Mouse (Mus musculus): ENCODE data around the gene Dync2h1. TPM values are rescaled to one million over a fixed set of nuclear protein-coding genes. Genes with fewer than 3 reads are reported as not detected.
"Not testable (repeated sequence)": the region's sequence is repeated elsewhere in the genome, so short reads cannot be mapped to it uniquely, and the experiment has no call there.

The Dync2h1 gene
- total RNA-seq, 1 experiment from 2014 or later, result 2.5 TPM

DNA sequence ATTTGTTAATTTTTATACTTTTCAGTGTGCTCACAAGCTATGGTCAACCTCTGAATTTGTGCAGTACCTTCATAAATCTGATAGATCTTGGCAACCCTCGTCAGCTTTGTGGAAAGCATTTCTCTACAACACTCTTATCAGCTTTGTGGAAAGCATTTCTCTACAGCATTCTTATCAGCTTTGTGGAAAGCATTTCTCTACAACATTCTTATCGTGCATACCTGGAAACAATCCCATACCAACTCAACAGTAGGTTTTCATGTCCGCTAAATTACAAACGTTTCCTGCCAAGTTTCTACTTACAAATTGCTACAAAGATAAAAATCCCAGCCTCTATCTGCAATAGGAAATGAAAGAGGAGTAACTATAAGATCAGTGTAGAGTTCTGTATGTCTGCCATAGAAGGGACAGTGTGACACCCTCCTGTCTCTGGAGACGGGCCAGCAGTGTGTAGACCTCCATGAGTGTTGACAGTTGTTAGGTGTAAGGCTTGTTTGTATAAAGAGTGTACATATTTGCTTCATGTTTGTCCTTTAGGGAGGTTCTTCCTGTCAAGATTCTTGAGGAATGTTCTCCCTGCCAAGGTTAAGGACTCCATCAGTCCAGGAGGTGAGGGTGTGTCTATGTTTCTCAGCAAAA is 141.5 kb downstream of the Dync2h1 start:
- ATAC-seq (replicated peaks; ENCODE audit: insufficient number of reproducible peaks, low FRiP score, low TSS enrichment, poor library complexity, severe bottlenecking), result no peak

DNA sequence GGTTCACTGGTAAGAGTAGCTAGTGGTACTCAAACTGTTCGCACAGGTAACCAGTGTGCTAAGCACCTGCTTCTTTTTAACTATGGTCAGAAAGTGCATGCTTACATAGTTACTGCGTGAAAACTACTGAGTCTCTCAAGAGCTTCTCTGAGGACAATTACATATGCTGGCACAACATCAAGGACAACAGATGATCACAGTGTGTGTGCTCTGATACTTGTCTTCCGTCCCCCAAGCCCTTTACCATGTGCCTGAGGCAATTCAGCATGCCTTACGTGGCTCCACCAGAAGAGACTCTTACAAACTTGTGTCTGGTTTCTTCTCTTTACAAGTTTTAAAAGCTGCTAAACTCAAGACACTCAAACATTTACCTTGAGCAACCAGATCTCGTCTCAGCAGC is 143.0 kb downstream of the Dync2h1 start:
- no peak for ATAC-seq (replicated peaks; ENCODE audit: insufficient number of reproducible peaks, low FRiP score, low TSS enrichment, poor library complexity, severe bottlenecking)

DNA sequence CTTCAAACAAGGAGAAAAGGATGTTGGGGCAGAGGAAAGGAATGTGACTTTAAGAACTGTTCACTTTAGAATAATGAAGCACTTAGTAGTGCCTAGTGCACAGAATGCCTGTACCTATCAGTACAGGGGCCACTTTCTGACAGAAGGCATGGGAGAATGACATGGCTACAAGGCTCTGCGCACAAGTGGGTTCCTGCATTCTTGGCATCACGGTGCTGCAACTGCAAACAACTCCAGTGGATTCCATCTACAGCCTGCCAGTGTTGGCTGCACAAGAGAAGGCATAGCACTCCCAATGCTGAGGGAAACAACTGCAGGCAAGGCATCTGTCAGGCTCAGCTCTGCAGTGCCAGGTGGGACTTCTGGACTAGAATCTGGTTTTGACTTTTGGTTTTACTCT is 151.7 kb downstream of the Dync2h1 start:
- ATAC-seq (replicated peaks; ENCODE audit: insufficient number of reproducible peaks, low FRiP score, low TSS enrichment, poor library complexity, severe bottlenecking), result no peak

DNA sequence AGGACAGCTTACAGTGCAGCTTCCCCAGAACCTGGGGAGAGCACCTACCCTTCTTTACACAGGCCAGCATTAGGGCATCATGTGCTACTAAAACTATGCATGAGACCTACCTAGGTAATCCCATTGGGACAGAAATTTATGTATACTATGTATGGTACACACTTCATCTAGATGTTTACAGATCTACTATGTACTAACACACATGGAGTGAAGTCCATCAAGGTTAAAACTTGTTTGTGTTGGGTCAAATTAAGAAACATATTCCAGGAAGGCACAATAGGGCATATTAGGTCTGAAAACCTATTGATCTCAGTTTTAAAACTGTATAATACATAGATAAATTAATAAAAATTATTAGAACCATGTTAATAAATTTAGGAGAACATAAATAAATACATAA is 168.6 kb downstream of the Dync2h1 start:
- ATAC-seq (replicated peaks; ENCODE audit: insufficient number of reproducible peaks, low FRiP score, low TSS enrichment, poor library complexity, severe bottlenecking), result no peak

DNA sequence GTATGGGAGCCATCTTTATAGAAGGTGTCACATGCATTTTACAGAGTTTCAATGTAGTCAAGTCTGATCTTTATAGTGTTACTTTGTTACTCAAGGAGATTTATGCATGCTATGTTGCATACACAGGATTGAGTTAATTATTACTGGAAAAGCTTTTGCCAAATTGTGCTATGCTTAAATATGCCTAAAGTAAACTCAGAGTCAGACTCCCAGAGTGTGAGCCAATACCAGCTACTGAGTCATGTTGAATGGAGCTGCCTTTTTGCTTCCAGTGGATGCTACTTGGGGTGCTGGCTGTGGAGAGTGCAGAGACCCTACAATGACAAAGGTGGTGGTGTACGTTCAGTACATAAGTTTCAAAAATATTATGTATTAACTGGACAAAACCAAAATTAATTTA is 169.5 kb downstream of the Dync2h1 start:
- no peak for ATAC-seq (replicated peaks; ENCODE audit: insufficient number of reproducible peaks, low FRiP score, low TSS enrichment, poor library complexity, severe bottlenecking)

DNA sequence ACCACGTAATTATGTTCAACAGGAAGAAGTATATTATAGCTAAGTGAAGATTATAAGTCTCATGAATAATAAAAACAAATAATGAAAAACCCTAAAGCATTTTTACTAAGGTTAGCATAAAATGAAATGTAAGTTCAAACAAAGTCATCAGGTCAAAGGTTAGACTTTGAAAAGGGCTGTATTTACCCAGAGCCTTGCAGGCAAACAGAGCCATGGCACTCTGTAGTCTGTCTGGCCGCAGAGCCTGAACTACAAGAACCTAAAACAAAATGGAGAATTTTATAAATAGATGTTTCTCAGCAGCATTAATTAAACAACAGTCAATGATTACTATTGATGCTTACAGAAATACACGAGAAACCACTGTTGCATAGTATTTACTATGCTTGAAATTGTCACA is 174.5 kb downstream of the Dync2h1 start:
- no peak for ATAC-seq (replicated peaks; ENCODE audit: insufficient number of reproducible peaks, low FRiP score, low TSS enrichment, poor library complexity, severe bottlenecking)

DNA sequence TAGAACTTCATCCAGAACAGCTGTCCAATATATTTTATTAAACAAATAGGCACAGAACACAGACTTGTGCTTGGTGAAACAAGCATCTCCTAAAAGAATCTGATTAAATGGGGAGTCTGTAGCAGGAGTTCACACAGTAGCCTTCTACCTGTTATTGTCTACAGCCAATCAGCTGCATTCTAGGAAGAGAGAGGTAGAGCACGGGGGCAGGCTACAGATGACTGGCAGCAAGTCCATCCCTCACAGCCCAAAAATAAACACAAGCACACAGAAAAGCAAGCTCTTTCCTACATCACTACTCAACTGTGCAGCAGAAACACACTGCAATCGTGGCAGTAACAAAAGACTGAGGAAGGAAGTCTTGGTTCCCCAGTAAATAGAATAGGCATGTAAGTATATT is 189.4 kb downstream of the Dync2h1 start:
- no peak for ATAC-seq (replicated peaks; ENCODE audit: insufficient number of reproducible peaks, low FRiP score, low TSS enrichment, poor library complexity, severe bottlenecking)

DNA sequence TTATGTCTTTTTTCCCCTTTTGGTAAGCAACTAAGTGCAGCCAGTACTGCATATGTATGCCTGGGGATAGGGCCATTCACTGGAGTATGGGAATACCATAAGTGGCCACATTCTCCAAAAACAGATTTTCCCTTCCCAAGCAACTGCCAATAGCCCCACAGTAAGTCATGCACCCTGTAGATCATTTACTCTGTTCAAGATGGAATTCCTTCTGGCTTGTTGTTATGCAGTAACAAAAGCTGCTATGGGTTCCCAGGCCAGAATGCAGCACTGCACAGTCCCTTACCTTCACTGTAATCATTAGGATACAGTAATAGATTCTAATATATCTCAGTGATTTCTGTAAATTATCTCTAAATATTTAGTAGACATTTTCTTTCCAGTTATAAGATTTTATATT is 190.0 kb downstream of the Dync2h1 start:
- no peak for ATAC-seq (replicated peaks; ENCODE audit: insufficient number of reproducible peaks, low FRiP score, low TSS enrichment, poor library complexity, severe bottlenecking)

DNA sequence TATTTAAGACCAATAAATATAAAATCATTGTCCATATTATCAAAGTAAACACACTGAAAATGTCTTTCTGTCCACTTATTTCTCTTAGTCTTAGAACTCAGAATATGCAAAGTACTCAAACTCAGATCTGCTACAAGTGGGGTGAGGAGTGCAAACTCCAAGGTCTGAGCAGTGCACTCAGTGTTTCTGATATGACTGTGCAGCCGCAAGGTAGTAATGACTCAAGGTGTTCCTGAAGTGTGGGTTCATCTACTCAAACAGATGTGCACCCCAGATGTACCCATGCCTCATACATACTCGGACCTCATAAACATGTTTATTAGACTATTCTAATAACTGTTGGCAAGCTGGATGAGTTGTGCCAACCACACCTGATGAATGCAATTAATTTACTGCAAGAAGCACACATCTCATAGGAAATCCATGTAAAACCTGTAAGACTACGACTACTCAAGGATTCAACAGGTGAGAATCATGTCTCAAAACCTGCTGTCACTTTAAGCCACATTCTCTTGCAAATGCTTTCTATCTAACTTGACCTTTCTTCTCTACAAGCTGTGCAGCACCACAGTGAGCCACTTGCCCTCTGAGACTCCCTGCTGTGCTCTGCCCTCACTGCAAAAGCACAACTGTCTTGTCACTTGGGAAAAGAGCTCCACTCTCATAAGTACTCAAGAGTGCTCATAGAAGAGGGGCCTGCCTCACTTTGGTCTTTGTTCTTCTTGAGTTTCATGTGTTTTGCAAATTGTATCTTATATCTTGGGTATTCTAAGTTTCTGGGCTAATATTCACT is 195.2 kb downstream of the Dync2h1 start:
- ATAC-seq (replicated peaks; ENCODE audit: insufficient number of reproducible peaks, low FRiP score, low TSS enrichment, poor library complexity, severe bottlenecking), result no peak

DNA sequence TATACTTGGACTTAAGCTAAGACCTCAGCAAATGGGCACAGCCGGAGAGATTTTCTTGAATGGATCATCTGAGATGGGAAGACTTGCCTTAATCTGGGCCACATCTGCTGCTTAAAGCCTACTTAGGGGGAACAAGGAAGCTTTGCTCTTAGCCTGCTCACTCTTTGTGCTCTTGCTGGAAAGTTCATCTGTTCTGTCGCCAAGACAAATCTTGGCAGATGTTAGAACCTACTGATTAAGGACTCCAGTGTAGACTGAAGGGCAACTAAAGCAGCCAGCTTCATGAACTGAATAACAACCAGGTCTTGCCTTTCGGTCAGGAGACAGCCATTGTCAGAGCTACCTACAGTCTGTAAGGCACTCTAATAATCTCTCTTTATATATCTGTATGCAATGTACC is 198.1 kb downstream of the Dync2h1 start:
- ATAC-seq (replicated peaks; ENCODE audit: insufficient number of reproducible peaks, low FRiP score, low TSS enrichment, poor library complexity, severe bottlenecking), result no peak

DNA sequence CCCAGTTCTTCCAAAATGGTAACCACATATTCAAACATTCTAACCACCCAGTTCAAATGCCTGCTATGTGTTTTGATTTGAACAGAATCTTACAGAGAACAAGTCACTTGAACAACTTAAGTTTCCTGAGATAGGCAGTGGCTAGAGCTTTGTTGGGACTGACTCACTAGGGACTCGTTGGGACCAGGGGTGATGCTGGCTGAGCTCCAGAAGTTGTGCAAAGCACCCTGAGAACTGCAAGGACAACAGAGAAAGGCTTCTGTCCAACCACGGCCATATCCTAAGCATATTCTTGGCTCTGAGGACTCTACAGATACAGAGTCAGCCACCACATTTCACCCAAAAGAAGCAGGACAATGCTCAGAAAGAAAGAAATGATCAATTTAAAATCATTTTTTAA is 215.1 kb downstream of the Dync2h1 start:
- no peak for ATAC-seq (replicated peaks; ENCODE audit: insufficient number of reproducible peaks, low FRiP score, low TSS enrichment, poor library complexity, severe bottlenecking)

DNA sequence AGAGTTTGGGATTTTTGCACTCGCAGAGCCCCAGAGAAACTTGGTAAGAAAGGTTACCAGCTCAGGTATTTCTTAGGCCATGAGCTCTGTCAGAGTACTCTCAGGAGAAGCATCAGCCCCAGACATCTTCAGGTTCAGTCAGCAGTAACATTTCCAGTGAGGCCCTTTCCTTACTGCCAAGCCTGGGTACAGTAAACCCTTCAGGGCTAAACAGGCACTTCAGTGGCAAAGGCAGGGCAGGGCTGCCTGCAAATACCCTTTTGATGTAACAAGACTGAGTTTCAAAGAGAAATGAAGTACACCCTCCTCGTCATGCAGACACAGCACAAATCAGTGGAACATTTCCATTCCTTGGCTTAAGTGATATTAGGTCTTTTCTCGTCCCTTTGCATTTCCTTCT is 219.2 kb downstream of the Dync2h1 start:
- ATAC-seq (replicated peaks; ENCODE audit: insufficient number of reproducible peaks, low FRiP score, low TSS enrichment, poor library complexity, severe bottlenecking), result no peak

DNA sequence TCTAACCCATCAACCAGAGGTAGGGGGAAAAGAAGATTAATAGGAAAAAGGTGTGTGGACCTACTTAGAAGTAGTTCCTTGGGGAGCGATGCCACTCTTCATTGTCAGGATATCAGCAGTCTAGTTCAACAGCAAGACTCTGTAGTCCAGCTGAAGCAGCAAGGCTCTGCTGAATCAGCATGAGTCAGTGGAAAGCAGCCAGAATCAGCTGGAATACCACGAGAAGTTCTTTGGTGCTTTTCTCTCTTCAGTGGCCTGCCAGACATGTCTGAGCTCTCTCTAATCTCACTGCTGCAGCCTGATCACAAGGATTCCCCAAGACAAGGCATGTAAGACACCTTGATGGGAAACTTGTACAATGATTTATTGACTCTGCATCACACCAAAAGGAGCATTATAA is 225.9 kb downstream of the Dync2h1 start:
- ATAC-seq (replicated peaks; ENCODE audit: insufficient number of reproducible peaks, low FRiP score, low TSS enrichment, poor library complexity, severe bottlenecking), result no peak

DNA sequence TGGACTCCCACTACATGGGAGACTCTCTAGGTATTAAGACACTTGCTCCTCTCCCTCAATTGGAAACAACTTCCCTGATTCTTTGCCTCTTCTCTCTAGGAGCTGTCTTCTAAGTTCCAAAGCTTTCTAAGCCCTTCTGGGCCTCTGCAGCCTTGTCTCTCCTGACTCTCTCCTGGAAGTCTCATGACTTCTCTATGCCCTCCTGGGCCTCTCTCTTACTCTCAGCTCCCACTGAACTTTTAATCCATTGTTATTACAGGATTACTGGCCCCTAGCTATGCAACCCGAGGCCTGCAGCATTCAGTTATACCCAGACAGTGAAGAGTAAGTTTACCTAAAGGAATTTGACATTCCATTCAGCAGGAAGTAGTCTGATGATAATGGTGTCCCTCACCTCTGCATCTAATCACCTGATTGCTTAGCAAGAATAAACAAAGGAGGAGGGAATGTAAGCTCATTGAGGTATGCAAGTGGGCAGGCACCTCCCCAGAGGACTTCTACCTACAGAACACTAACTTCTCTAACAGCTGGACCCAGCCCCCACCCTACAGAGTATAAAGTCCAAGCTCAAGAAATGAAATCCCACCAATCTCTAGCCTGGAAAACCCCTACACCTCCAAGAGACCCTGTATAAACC is 256.7 kb downstream of the Dync2h1 start:
- ATAC-seq (replicated peaks; ENCODE audit: insufficient number of reproducible peaks, low FRiP score, low TSS enrichment, poor library complexity, severe bottlenecking), result no peak

DNA sequence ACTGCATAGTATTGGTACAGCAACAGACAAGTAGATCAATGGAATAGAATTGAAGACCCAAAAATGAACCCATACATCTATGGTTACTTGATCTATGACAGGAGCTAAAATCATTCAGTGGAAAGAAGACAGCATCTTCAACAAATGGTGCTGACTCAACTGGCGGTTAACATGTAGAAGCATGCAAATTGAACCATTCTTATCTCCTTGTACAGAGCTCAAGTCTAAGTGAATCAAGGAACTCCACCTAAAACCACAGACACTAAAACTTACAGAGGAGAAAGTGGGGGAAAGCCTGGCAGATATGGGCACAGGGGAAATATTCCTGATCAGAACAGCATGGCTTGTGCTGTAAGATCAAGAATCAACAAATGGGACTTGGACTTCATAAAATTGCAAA is 270.8 kb downstream of the Dync2h1 start:
- ATAC-seq (replicated peaks; ENCODE audit: insufficient number of reproducible peaks, low FRiP score, low TSS enrichment, poor library complexity, severe bottlenecking), result no peak

DNA sequence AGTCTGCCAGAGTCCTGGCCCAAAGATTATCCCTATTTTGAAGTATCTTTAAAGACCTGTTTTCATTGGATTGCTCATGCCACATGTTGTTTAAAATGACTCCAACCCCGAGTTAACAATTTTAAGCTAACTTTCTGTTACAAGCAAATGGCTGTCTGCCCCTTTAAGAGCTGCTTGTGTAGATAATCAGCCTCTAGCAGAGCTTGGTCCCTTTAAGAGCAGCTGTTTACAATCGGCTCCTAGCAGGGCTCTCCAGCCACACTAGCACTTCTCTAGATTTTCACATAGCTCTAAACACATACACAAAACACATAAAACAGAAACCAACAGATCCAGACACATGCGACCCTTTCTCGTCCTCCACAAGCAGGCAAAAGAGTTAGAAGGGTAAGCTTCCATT is 273.7 kb downstream of the Dync2h1 start:
- ATAC-seq (replicated peaks; ENCODE audit: insufficient number of reproducible peaks, low FRiP score, low TSS enrichment, poor library complexity, severe bottlenecking), result not testable (repeated sequence)

DNA sequence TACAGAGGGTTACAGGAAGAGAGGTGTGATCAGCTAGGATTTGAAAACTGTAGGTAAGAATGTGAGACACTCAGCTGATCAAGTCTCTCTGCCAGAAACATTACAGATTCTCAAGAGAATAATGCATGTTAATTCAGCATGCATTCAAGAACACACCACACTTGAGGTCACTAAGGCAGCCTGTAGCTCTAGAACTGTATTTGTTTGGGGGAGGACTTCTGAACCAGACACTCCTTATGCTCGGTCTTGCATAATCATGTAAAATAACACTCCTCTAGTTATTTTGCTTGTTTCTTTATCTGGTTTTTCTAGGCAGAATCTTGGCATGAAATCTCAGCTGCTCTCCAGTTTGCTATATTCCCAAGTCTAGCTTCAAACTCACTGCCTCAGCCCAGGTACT is 282.6 kb downstream of the Dync2h1 start:
- ATAC-seq (replicated peaks; ENCODE audit: insufficient number of reproducible peaks, low FRiP score, low TSS enrichment, poor library complexity, severe bottlenecking), result no peak

DNA sequence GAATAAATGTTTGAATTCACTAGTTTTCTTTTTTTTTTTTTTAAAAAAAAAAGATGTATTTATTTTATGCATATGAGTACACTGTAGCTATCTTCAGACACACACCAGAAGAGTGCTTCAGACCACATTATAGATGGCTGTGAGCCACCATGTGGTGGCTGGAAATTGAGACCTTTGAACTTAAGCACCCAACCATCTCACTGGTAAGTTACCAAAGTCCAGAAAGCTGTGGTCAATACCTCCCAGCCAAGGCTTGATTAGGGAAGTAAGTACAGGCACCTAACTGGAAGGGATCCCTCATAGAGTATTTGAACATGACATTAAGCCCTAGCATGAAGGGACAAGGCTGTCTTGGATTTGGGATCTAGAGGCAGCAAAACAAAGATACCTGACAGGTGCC is 292.9 kb downstream of the Dync2h1 start:
- no peak for ATAC-seq (replicated peaks; ENCODE audit: insufficient number of reproducible peaks, low FRiP score, low TSS enrichment, poor library complexity, severe bottlenecking)

DNA sequence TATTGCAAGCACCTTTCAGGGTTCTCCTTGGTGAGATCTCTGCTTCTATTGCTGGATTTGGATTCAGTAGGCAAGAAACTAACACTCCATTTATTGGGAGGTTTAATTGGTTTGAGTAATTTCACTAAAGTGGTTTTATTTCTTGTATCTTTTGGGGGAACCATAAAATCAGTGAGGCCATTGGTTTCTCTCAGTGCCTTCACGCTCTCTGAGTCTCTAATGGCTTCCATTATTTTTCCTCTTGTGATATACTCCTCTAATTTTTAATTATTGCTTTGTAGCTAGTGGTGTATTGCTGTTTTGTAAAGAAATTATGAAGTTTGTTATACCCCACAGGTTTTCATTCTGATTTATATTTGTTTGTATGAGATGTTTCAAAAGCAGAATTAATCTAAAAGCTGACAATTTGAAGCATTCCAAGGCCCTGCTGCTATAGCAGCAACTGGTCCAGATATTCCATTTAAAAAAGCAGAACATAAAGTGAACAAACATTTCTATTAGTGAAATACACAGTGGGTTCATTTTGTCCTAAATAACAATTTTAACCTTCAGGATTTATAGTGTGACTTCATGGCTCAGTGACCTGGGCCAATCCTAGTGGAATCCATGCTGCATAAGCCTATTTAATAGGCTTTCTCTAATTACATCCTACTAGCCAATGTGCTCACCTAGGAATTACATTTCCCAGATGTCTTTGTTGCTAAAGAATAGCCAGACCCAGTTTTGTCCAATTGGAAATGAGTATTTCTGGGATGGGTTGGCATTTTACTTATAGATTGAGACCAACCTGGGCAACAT is 302.9 kb downstream of the Dync2h1 start:
- ATAC-seq (replicated peaks; ENCODE audit: insufficient number of reproducible peaks, low FRiP score, low TSS enrichment, poor library complexity, severe bottlenecking), result no peak

All from monocyte, adult 5-6 weeks (primary cell).